Mouse (Mus musculus) embryonic facial prominence, embryonic 14.5 days (tissue): ENCODE data around the gene Narfl. TPM values are rescaled to one million over a fixed set of nuclear protein-coding genes. Genes with fewer than 3 reads are reported as not detected.
A peak's percentile ranks its signal among the peaks of the same experiment; 100 is the strongest.
"Not testable (repeated sequence)": the region's sequence is repeated elsewhere in the genome, so short reads cannot be mapped to it uniquely, and the experiment has no call there.

Source experiments
- ATAC-seq: fragments of 200-750 bp; cut with Nextera tagmentation; 2 replicates; pipeline ENCODE4 v1.8.0; 2017; ENCODE audit warnings: low read depth, moderate number of reproducible peaks, moderate TSS enrichment
- DNase-seq: peaks from one replicate; pipeline ENCODE4 v3.0.0-alpha.2; 2015; ENCODE audit warnings: low spot score
- H3K27ac ChIP-seq: fragments of 300-500 bp; sonication (generic); replicated peaks from 2 replicates; pipeline ENCODE4 v1.5.1; 2014; ENCODE audit warnings: low read depth, mild to moderate bottlenecking, low read length, moderate library complexity
- H3K27me3 ChIP-seq: fragments of 300-500 bp; sonication (generic); replicated peaks from 2 replicates; pipeline ENCODE4 v1.6.1; 2014; ENCODE audit warnings: low read length; ENCODE audit not compliant: control insufficient read depth, insufficient read depth
- H3K36me3 ChIP-seq: fragments of 300-500 bp; sonication (generic); 2 replicates; pipeline ENCODE4 v1.6.1; 2014; ENCODE audit warnings: low read length, mixed read lengths; ENCODE audit not compliant: control insufficient read depth, insufficient read depth
- H3K4me1 ChIP-seq: fragments of 300-500 bp; sonication (generic); 2 replicates; pipeline ENCODE4 v1.6.1; 2014; ENCODE audit warnings: antibody characterized with exemption, low read length; ENCODE audit not compliant: control insufficient read depth, insufficient read depth
- H3K4me2 ChIP-seq: fragments of 300-500 bp; sonication (generic); 2 replicates; pipeline ENCODE4 v1.6.1; 2014; ENCODE audit warnings: low read depth, mild to moderate bottlenecking, low read length, moderate library complexity, mixed read lengths
- H3K4me3 ChIP-seq: fragments of 300-500 bp; sonication (generic); 2 replicates; pipeline ENCODE4 v1.5.1; 2014; ENCODE audit warnings: low read depth, mild to moderate bottlenecking, low read length
- H3K9ac ChIP-seq: fragments of 300-500 bp; sonication (generic); 2 replicates; pipeline ENCODE4 v1.6.1; 2014; ENCODE audit warnings: low read depth, mild to moderate bottlenecking, low read length, moderate library complexity, mixed read lengths
- H3K9me3 ChIP-seq: fragments of 300-500 bp; sonication (generic); 2 replicates; pipeline ENCODE4 v1.6.1; 2016; ENCODE audit warnings: low read length; ENCODE audit not compliant: control insufficient read depth
- WGBS: fragments of 180-500 bp; shearing (Covaris S2); extraction: QIAGEN DNeasy Blood & Tissue Kit; methylation state at CpG from one replicate; pipeline ENCODE4 v1.1.7; 2014; 5-methylcytosine and 5-hydroxymethylcytosine counted together
- polyA plus RNA-seq: library from polyadenylated mRNA; unstranded; fragments of >200 nt; fragmentation: Nextera tagmentation; extraction: Ambion mirVana; gene quantifications from 2 replicates; pipeline ENCODE4 v1.2.1, GENCODE M21; 2014

Narfl gene
- polyA plus RNA-seq, 1 experiment from 2014 or later, result 27.2 TPM

DNA sequence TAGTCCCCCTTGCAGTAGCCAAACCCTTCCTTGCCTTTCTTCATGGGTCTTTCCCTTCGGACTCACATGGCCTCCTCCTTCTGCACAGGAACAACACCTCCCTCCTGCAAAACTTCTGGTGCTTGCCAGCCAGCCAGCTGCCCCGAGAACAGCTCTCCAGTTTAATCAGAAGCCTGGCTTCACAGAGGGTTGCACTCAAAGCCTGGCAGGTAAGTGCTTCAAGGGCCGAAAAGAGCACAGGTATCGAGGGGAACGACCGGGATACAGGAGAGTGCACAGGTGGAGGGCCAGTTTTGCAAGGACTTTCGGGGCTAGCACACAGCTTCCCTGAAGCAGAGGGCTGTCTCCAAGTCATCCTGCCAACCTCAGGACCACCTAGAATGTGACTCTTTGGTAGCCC lies 34.7 kb upstream of the Narfl start:
- Histone ChIP-seq H3K27me3 (no peaks in the 10 kb centered on the region), H3K4me3 (no peak overlapping the region), H3K4me2 (no peak overlapping the region), H3K4me1 (no peaks in the 10 kb centered on the region), H3K9me3 (no peaks in the 10 kb centered on the region), H3K27ac (no peak overlapping the region), H3K36me3 (no peaks in the 10 kb centered on the region), H3K9ac (no peak overlapping the region)
- WGBS, result 70% methylated on average over 7 of the region's 7 CpGs
- ATAC-seq (no peak), DNase-seq (no peak)

DNA sequence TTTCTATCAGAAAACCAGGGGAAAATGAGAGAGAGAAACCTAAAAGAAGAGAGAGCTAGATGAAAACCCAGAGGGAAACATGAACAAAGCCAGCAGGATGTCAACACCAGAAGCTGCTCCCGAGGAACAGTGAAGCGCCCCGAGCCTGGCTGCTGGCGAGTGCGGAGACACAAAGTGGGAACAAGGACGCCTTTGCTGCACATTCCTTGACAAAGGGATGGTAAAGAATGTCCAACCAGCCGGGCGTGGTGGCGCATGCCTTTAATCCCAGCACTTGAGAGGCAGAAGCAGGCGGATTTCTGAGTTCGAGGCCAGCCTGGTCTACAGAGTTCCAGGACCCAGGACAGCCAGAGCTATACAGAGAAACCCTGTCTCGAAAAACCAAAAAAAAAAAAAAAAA lies 32.1 kb upstream of the Narfl start:
- not testable (repeated sequence) for H3K9me3 ChIP-seq, H3K4me1 ChIP-seq, ATAC-seq, H3K4me3 ChIP-seq, H3K36me3 ChIP-seq, DNase-seq, H3K9ac ChIP-seq, H3K27me3 ChIP-seq, H3K27ac ChIP-seq, H3K4me2 ChIP-seq
- 66% methylated on average over 12 of the region's 12 CpGs for WGBS

DNA sequence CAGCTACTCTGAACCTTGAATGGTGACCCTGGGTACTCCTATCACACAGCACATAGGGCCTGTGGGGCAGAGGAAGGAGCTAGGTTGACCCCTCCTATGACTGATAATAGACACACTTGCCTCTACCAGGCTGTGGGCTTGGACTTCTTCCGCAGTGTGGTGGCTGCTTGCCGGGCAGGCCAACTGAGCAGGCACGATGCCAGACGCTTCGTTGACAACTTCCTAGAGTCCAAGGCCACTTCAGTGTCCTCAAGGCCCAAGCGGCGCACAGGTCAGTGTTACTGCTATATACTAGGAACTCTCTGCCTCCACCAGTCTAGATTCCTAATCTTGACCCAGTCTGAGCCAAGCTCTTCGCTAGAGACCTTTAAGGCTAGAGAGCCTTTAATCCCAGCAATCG lies 29.7 kb upstream of the Narfl start:
- DNase-seq (no peak), ATAC-seq (no peak)
- no peaks in the 10 kb centered on the region for H3K4me1 ChIP-seq
- H3K9me3 ChIP-seq, result no peaks in the 10 kb centered on the region
- 91% methylated on average over 9 of the region's 9 CpGs for WGBS
- H3K4me2 ChIP-seq, result no peak overlapping the region
- H3K9ac ChIP-seq, result no peak overlapping the region
- no peaks in the 10 kb centered on the region for H3K36me3 ChIP-seq
- H3K27me3 ChIP-seq, result no peaks in the 10 kb centered on the region
- no peak overlapping the region for H3K4me3 ChIP-seq
- no peak overlapping the region for H3K27ac ChIP-seq

DNA sequence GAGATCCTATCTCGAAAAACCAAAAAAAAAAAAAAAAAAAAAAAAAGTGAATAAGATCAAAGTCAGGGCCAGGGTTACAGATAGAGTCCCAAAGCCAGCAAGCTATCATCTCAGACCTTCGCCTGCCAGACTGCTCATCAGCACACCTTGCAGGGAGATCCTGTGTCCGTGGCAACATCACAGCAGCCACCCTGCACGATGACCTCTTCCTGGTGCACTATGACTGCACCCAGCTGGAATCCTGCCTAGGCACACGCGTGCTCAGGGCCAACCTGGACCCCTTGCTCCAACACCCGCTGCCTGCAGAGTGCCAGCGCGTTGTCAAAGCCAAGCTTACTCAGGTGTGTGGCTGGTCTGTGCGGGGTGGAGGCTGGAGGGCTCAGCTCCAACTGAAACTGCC lies 29.3 kb upstream of the Narfl start:
- H3K36me3 ChIP-seq, result no peaks in the 10 kb centered on the region
- H3K4me1 ChIP-seq, result no peaks in the 10 kb centered on the region
- no peak overlapping the region for H3K27ac ChIP-seq
- H3K4me2 ChIP-seq, result no peak overlapping the region
- H3K9me3 ChIP-seq, result no peaks in the 10 kb centered on the region
- H3K9ac ChIP-seq, result no peak overlapping the region
- H3K27me3 ChIP-seq, result no peaks in the 10 kb centered on the region
- no peak for ATAC-seq
- no peak overlapping the region for H3K4me3 ChIP-seq
- WGBS, result 80% methylated on average over 10 of the region's 10 CpGs
- DNase-seq, result no peak

DNA sequence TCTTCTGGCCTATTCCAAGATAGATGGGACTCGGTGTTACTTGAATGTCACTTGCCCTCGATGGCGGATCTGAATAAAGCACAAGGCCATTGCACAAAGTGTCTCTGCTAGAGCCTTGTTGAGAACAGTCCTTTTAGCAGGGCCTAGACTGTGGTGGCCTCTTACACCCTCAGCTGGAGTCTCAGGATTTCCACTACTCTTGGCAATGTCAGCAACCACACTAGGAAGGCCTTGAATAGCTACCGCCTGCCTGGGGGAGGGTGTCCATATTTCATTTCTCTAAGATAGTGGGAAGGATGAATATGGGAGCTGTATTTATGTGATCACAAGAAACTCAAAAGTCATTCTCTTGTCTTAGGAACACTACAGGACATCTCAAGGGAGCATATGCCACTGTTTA lies 25.3 kb upstream of the Narfl start:
- DNase-seq (no peak), ATAC-seq (no peak)
- no peaks in the 10 kb centered on the region for H3K36me3 ChIP-seq
- H3K4me3 ChIP-seq, result no peak overlapping the region
- WGBS, result 96% methylated on average over 4 of the region's 4 CpGs
- no peak overlapping the region for H3K9ac ChIP-seq
- H3K4me1 ChIP-seq, result peaks cover 3% of the 10 kb centered on the region; the same call in 1 of the 2 replicates
- H3K27me3 ChIP-seq, result no peaks in the 10 kb centered on the region
- H3K9me3 ChIP-seq, result no peaks in the 10 kb centered on the region
- no peak overlapping the region for H3K27ac ChIP-seq
- H3K4me2 ChIP-seq, result no peak overlapping the region

DNA sequence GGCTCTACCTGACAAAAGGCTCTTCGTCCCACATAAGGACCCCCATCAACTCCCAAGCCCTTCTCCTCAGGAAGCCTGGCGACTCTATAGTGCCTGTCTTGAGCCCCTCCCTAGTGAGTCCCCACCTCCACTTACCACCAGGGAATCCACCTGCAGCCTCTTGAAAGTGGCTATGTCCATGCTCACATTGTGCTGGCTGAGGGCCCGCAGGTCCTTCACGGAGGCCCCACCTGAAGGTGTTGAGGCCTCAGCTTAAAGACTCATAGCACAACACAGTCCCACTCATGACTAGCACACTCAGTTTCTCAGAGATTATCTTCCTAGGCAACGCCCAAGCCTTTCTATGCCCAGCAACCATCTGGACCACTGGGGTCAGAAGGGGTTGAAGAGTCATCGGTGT lies 24.3 kb upstream of the Narfl start:
- Histone ChIP-seq H3K9ac (no peak overlapping the region), H3K27me3 (no peaks in the 10 kb centered on the region), H3K4me1 (peaks cover 3% of the 10 kb centered on the region; the same call in 1 of the 2 replicates), H3K36me3 (no peaks in the 10 kb centered on the region), H3K27ac (no peak overlapping the region), H3K9me3 (no peaks in the 10 kb centered on the region), H3K4me3 (no peak overlapping the region), H3K4me2 (no peak overlapping the region)
- DNase-seq, result no peak
- no peak for ATAC-seq
- 81% methylated on average over 6 of the region's 6 CpGs for WGBS

DNA sequence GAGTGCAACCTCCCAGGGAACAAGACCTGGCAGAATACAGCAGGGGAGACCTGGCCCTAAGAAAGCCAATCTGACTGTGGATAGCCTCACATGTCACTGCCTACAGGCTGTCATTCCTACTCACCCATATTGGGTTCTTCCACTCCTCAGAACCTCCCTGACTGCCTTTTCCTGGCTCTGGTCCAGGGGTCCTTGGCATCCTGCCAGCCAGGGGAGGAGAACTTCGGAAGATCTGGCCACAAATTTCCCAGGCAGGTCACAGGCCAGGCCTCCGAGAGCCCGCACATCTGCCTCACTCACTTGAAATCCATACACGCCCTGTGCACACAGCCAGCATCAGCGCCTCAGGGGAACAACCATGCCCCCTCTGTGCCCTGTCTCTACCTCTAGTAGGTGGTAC lies 22.1 kb upstream of the Narfl start:
- H3K36me3 ChIP-seq, result no peaks in the 10 kb centered on the region
- 25% methylated on average over 5 of the region's 5 CpGs for whole genome bisulfite sequencing
- no peak overlapping the region for H3K4me3 ChIP-seq
- ATAC-seq (no peak), DNase-seq (peak; percentile 52)
- H3K9ac ChIP-seq, result no peak overlapping the region
- H3K9me3 ChIP-seq, result no peaks in the 10 kb centered on the region
- H3K27me3 ChIP-seq, result no peaks in the 10 kb centered on the region
- H3K4me1 ChIP-seq, result peaks cover 3% of the 10 kb centered on the region; the same call in 1 of the 2 replicates
- H3K27ac ChIP-seq, result no peak overlapping the region
- H3K4me2 ChIP-seq, result no peak overlapping the region

DNA sequence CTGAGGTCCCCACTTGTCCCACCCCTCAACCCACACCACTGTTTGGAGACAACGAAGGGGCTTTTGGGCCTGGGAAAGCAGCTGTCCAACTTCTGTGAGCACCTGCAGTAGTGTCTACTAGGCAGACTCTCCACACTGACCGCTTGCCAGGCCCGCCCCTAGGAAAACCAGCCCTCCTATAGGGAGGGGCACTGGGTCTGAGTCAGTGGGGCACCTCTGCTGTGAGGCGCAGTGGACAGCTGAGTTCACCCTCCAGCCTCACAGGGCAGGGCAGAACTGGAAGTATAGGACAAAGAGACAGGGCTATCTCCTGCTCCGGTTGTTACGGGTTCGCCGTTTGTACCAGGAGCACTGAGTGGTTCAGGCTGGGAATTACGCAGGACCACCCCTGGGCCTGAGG lies 19.3 kb upstream of the Narfl start, which contains the start of gene Msln:
Gene Msln (minus strand): TSS at position 138 of the 400 bp plus-strand sequence.
- Histone ChIP-seq H3K9ac (no peak within 1 kb of the TSS), H3K27ac (no peak within 1 kb of the TSS), H3K4me2 (no peak within 1 kb of the TSS), H3K4me3 (no peak within 1 kb of the TSS), H3K4me1 (peaks cover 3% of the 10 kb centered on the region; the same call in 1 of the 2 replicates), H3K36me3 (no peaks in the 10 kb centered on the region), H3K9me3 (no peaks in the 10 kb centered on the region), H3K27me3 (no peaks in the 10 kb centered on the region)
- no peak for DNase-seq
- WGBS, result 85% methylated on average over 9 of the region's 9 CpGs
- no peak for ATAC-seq

DNA sequence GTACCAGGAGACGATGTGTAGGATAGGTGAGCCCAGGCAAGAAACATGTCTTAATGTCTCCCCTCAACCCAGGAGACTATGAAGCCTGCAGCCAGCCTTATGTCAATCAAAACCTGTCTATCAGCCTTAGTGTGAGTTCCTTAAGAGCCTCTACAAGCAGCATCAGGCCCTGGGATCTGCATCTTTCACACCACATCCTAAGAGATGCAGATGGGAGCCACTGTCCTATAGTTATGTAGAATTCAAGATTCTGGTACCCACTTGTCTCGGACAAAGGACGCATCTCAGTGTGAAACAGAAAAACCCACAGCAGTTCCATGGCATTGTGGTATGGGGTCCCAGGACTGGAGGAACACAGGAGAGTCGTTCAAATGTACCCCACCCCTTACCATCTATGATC lies 18.5 kb upstream of the Narfl start:
- H3K27ac ChIP-seq, result no peak overlapping the region
- 75% methylated on average over 4 of the region's 4 CpGs for WGBS

More for the DNA sequence above, 18.5 kb upstream of the Narfl start:
- DNase-seq, result no peak
- peaks cover 3% of the 10 kb centered on the region; the same call in 1 of the 2 replicates for H3K4me1 ChIP-seq
- H3K4me3 ChIP-seq, result no peak overlapping the region
- no peak for ATAC-seq
- H3K9me3 ChIP-seq, result no peaks in the 10 kb centered on the region
- no peak overlapping the region for H3K9ac ChIP-seq
- no peak overlapping the region for H3K4me2 ChIP-seq
- no peaks in the 10 kb centered on the region for H3K36me3 ChIP-seq
- H3K27me3 ChIP-seq, result no peaks in the 10 kb centered on the region
